Mouse (Mus musculus): Measurements from ENCODE around the gene Gm7849. TPM values are rescaled to one million over a fixed set of nuclear protein-coding genes. Genes with fewer than 3 reads are reported as not detected.
"Not testable (repeated sequence)": the region's sequence is repeated elsewhere in the genome, so short reads cannot be mapped to it uniquely, and the experiment has no call there.

The Gm7849 gene
- not detected in 2 replicates for polyA plus RNA-seq (2015; fragmentation: Nextera tagmentation; extraction: Ambion mirVana)

GRCm38 (mm10) chr8:21456460-21456859 is at the start of gene Gm7849:
Gene Gm7849 (minus strand): TSS chr8:21456560.
- H3K4me2 ChIP-seq; ATAC-seq (replicated peaks; ENCODE audit: insufficient number of reproducible peaks, insufficient read depth, low FRiP score, low read depth); H3K9ac ChIP-seq; H3K9me3 ChIP-seq (replicated peaks); H3K4me3 ChIP-seq; H3K36me3 ChIP-seq; H3K27ac ChIP-seq; H3K27me3 ChIP-seq; H3K4me1 ChIP-seq (replicated peaks): not testable (repeated sequence)
- no CpG with 5 or more reads among the region's 1 CpGs for WGBS

DNA sequence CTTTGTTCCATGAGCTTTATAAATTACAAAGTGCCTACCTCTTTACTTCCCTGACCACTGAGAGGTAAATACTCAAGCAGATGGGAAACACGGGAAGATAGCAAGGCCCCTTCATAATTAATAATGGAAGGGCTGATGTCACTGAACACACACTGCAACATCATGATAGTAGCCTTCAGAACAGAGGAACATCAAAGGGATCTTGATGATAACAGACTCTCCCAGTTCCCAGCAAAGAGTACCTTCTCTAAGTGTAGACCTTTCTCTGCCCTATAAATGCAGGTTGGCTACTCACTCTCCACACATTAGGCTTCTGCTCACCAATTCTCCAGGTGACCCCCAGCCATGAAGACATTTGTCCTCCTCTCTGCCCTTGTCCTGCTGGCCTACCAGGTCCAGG is 29.2 kb downstream of the Gm7849 start, which contains the start of gene Defa36:
Gene Defa36, plus strand, starts transcription at position 301 of the 400 bp plus-strand sequence.
- H3K4me2 ChIP-seq; ATAC-seq (replicated peaks; ENCODE audit: insufficient number of reproducible peaks, insufficient read depth, low FRiP score, low read depth); H3K9ac ChIP-seq; H3K27me3 ChIP-seq; H3K9me3 ChIP-seq (replicated peaks); H3K36me3 ChIP-seq; H3K4me3 ChIP-seq; H3K27ac ChIP-seq; H3K4me1 ChIP-seq (replicated peaks): not testable (repeated sequence)
- WGBS = no CpG with 5 or more reads among the region's 1 CpGs

Other genes starting within 250 kb of the Gm7849 start
- not detected in 2 replicates for gene Gm15292, start 206.8 kb downstream of the Gm7849 start, polyA plus RNA-seq (2015; fragmentation: Nextera tagmentation; extraction: Ambion mirVana)
- not detected in 2 replicates for gene Defa27, start 141.0 kb downstream of the Gm7849 start, polyA plus RNA-seq (2015; fragmentation: Nextera tagmentation; extraction: Ambion mirVana)
- gene Defa29, start 129.5 kb downstream of the Gm7849 start, polyA plus RNA-seq (2015; fragmentation: Nextera tagmentation; extraction: Ambion mirVana) = not detected in 2 replicates
- gene Defa2, start 78.0 kb downstream of the Gm7849 start, polyA plus RNA-seq (2015; fragmentation: Nextera tagmentation; extraction: Ambion mirVana) = not detected in 2 replicates
- gene Defa33, start 64.7 kb downstream of the Gm7849 start, polyA plus RNA-seq (2015; fragmentation: Nextera tagmentation; extraction: Ambion mirVana) = not detected in 2 replicates
- gene Defa36, start 29.1 kb downstream of the Gm7849 start, polyA plus RNA-seq (2015; fragmentation: Nextera tagmentation; extraction: Ambion mirVana) = not detected in 2 replicates
- gene Defa20, start 52.7 kb upstream of the Gm7849 start, polyA plus RNA-seq (2015; fragmentation: Nextera tagmentation; extraction: Ambion mirVana) = not detected in 2 replicates
- not detected in 2 replicates for gene Defa32, start 72.5 kb upstream of the Gm7849 start, polyA plus RNA-seq (2015; fragmentation: Nextera tagmentation; extraction: Ambion mirVana)
- gene Defa37, start 108.8 kb upstream of the Gm7849 start, polyA plus RNA-seq (2015; fragmentation: Nextera tagmentation; extraction: Ambion mirVana) = not detected in 2 replicates
- not detected in 2 replicates for gene Defa28, start 126.4 kb upstream of the Gm7849 start, polyA plus RNA-seq (2015; fragmentation: Nextera tagmentation; extraction: Ambion mirVana)
- not detected in 2 replicates for gene Gm7861, start 137.9 kb upstream of the Gm7849 start, polyA plus RNA-seq (2015; fragmentation: Nextera tagmentation; extraction: Ambion mirVana)
- not detected in 2 replicates for gene Defa26, start 161.6 kb upstream of the Gm7849 start, polyA plus RNA-seq (2015; fragmentation: Nextera tagmentation; extraction: Ambion mirVana)
- gene Defa17, start 199.2 kb upstream of the Gm7849 start, polyA plus RNA-seq (2015; fragmentation: Nextera tagmentation; extraction: Ambion mirVana) = not detected in 2 replicates
- gene Defa34, start 209.2 kb upstream of the Gm7849 start, polyA plus RNA-seq (2015; fragmentation: Nextera tagmentation; extraction: Ambion mirVana) = not detected in 2 replicates
- not detected in 2 replicates for gene AY761184, start 247.1 kb upstream of the Gm7849 start, polyA plus RNA-seq (2015; fragmentation: Nextera tagmentation; extraction: Ambion mirVana)